Mouse (Mus musculus): ENCODE measurements around the gene Taar8c.
"Not testable (repeated sequence)": the region's sequence is repeated elsewhere in the genome, so short reads cannot be mapped to it uniquely, and the experiment has no call there.

Taar8c gene

DNA sequence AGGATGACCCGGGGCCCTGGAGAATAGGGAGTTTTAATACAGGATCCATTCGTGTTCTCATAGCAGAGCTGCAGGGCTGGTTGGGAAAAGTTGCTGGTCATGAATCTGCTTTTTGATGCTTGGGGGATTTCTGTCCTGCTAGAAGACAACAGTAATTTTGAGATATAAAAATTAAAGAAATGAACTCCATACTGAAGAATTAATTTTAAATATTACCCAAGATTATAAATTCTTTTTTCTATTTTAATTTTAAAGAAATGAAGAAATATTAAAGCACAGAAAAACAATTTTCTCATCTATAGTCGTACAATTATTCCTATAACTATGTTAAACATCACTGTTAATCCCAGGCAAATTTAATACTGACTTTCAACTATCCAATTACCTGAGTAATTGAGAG, at the start of gene Taar8c:
TSS of gene Taar8c (minus strand) at position 101 of the 400 bp plus-strand sequence.
- not testable (repeated sequence) for DNase-seq (ENCODE audit: low spot score)

DNA sequence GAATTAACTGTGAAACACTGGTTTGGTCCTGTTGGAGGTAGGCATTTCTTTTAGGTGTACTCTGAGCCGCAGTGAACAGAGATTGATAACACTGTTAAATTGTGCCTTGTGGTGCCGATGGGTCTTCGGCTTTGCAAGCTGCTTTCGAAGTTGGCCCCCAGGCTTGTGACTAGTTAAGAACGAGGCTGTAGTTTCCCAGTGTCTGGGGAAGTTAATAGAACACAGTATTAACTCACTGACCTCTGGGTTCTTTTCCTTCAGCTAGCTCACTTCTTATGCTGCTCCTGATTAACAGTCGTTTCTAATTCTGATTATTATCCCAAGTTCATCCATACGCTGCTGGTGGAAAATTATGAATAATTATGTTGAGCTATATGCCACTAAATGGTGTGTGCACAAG, 48.4 kb upstream of the Taar8c start:
- no peak for DNase-seq (ENCODE audit: low spot score)

DNA sequence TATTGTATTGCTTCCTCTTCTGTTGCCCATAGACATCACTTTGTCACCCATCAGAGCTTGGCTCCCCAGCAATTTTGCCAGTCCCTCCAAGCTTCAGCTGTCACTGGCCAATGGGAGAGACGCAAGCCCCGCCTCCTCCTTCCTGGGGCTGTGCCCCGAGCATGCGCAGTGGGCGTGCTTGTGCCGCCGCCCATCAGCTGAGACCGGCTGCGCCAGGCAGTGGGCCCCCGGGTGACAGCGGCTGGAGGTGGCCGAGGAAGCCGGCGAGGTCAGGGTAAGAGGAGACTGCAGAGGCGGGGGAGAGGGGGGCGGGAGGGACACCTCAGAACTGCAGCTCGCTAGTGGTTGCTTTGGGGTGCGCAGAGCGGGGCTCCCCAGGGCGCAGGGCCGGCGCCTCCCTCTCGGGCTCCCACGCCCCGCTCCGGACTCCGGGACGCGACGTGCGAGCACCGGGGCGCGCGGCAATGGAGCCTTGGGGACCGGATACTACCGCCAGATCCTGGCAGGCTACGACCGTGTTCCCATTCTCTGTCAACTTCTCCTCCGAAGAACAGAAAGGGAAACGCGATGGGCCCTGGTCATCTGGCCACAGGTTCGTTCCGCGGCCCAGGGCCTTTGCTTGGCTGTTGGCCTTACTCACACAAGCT, 47.5 kb upstream of the Taar8c start, which contains the start of gene Stx7:
TSS of gene Stx7 (plus strand) at position 168 of the 647 bp plus-strand sequence.
- peak; percentile 96 for DNase-seq (ENCODE audit: low spot score)

DNA sequence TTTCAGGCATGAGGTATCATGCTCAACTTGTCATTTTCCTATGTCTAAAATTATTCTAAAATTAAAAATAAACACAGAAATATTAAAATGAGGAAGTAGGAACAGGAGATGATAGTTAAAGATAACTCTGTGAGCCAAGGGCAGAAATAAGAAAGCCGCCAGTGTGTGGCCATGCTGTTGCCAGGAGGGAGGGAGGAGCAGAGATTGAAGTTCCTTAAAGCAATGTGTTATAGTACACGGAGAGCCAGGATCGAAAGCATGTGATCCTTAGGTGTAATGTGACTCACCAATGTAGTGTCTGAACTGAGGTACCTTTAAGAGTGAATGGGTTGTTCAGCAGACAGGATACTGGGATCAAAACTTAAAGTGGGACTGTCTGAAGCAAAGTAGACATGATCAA, 41.0 kb upstream of the Taar8c start:
- no peak for DNase-seq (ENCODE audit: low spot score)

DNA sequence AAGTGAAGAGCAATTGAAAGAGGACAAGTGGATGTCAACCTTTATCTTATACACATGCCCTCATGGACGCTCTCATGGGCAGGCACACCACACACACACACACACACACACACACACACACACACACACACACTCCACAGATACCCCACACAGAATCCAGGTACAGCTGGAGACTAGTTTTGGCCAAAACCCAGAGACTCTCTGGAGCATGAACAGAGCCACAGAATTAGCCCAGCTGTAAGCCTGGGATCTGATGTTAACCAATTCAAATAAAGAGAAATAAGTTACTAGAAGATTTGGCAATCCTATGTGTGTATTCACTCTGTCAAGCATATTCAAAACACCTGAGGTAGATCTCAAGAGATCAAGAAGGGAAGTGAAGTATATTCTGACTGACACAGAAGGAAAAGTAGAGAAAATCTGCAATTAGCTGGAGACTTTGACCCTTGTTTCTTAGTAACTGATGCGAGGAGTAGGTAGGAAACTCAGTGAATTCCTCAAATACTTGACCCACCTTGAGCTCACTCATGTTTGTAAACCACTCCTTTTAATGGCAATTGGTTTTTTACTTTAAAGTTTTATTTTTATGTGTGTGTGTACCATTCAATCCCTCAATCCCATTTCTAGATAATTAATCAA, 37.0 kb upstream of the Taar8c start:
- no peak for DNase-seq (ENCODE audit: low spot score)

DNA sequence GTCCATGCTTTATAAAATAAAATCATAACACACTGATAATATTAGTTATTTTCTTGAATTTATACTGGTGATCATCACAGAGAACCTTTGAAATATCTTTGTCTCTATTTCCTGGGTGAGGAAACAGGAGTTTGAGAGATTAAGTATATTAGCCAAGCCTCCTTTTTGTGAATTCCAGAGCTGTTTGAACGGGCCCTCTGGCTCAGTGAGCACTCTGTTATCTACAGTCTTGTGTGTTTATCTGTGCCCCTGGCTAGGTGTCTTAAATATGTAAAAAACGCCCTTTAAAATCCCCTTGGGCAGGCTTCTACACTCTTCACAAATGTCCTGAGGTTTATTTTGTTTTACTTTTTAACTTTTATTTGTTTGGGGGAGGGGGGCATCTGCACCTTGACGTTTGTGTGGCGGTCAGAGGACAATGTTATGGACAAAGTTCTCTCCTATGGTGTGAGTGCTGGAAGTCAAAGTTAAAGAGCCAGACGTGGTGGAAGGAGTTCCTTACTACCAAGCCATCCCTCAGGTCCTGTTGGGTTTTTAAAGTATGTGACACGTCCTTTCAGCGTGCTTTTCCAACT, 32.4 kb upstream of the Taar8c start:
- no peak for DNase-seq (ENCODE audit: low spot score)

DNA sequence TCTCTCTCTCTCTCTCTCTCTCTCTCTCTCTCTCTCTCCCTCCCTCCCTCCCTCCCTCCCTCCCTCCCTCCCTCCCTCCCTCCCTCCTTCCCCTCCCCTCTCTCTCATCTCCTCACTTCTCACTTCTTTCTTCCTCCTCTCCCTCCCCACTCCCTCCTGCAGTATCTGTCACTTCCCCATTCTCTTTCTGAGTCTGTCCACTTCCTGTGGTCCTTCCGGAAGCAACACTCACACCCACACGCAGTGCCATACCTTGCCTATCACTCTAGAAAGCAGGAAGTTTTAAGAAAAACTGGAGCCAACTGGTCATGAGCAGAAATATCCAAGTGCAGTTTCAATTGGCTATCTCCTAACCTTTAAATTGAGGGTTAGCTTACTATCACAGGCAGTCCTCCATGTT, 31.4 kb upstream of the Taar8c start:
- no peak for DNase-seq (ENCODE audit: low spot score)

DNA sequence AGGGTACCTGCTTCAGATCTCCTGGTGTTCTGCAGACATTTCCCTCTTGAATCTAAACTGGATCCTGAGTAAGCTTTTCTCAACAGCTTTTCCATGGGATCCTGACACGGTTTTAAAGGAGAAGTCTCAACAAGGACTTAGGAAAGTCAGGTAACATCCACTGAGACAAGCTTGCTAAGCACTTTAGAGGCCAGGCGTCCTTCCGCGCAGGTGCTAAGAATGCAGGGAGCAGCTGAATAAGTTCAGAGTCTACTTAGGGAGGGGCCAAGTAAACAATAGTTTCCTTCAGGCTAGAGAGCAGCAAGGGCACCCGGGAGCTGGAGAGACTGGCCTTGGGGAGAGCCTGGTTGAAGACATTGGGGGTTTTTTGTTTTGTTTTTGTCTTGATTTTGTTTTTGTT, 30.6 kb upstream of the Taar8c start:
- DNase-seq (ENCODE audit: low spot score): no peak

DNA sequence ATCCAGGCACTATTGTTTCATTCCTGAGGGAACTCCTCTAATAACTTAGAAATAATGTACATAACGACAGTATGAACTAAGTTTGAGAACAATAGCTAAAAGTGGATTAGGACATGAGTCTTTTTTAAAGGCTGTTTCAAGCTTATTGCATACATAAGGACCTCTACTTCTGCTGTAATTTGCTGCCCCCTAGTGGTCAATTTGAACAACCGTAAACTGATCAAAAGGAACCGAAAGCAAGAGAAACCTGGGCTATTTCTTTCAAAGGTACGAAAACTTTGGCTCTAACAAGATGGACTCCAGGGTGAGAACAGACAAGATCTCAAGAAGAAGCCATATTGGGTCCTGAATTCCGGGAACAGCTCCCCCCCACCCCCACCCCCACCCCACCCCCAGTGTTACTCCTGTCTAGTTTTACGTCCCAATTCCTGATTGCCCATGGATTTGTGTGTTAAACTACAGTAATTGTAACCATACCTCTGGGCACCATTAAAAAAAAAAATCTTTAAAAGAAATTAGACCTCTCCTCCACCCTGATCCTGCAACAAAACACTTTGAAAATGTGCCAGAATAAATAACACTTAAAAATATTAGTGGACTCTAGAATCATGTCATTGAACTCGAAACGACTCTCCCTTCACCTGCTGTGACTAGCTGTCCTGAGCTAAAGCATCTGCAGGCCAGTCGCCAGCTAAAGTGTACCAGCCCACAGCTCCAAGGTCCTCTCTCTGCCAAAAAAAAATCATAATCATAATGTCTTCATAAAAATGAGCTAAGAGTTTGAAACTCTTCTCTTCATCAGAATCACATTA, 29.9 kb upstream of the Taar8c start:
- DNase-seq (ENCODE audit: low spot score): peak; percentile 92

DNA sequence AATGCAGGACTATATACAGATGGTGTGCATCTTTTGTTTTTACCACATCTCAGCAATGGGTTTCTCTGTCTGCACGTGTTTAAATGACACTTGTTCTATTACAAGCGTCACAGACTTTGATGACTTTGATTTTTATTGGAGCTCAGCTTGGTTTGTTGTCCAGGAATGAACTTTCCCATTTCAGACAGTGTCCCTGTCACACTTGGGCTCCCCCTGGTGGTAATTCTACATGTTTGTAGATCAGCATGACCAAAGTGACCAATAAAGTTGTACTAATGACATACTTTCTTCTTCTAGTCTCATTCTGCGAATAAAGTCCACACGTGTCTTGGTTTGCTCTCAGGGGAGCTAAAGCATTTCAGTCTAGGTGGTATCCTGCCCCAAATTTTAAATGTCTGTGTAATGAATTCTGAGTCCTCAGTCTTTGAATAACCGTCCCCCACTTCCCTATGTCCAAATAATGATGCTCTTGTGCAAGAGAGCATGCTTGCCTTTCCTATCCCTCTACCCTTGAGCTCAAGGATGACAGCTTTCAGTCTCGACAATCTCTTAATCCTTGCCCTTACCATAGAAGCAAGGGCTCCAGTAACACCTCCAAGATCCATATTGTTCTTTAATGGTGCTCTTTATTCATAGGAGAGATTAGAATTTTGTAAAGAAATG, 9.5 kb upstream of the Taar8c start:
- peak; percentile 85 for DNase-seq (ENCODE audit: low spot score)

DNA sequence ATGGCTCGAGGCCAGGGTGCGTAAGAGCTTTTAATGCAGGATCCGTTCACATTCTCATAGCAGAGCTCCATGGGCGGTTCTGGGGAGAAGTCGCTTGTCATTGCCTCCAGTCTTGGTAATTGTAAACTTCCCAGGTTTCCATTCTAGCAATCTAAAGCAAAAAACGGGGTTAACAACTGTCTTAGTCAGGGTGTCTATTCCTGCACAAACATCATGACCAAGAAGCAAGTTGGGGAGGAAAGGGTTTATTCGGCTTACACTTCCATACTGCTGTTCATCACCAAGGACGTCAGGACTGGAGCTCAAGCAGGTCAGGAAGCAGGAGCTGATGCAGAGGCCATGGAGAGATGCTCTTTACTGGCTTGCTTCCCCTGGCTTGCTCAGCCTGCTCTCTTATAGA, 7.7 kb upstream of the Taar8c start, which contains the start of gene Taar9:
TSS of gene Taar9 (minus strand) at position 101 of the 400 bp plus-strand sequence.
- DNase-seq (ENCODE audit: low spot score): not testable (repeated sequence)

DNA sequence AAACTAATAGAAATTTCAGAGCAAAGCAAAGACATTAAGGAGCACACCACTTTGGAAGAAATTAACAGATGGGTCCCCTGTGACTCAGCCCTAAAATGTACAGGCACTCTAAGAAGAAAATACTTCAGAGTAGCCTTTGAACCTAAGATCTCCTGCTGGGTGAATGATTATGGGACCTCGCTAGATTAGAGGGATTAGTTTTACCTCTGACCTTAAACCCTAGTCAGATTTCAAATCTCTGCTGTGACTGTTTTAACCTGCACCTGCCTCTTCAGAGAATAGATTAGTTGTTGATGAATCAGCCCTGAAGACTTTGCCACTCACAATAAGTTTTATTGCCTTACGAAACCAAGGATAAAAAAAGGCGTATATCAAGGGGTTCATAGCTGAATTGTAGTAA, 6.5 kb upstream of the Taar8c start:
- DNase-seq (ENCODE audit: low spot score): no peak

DNA sequence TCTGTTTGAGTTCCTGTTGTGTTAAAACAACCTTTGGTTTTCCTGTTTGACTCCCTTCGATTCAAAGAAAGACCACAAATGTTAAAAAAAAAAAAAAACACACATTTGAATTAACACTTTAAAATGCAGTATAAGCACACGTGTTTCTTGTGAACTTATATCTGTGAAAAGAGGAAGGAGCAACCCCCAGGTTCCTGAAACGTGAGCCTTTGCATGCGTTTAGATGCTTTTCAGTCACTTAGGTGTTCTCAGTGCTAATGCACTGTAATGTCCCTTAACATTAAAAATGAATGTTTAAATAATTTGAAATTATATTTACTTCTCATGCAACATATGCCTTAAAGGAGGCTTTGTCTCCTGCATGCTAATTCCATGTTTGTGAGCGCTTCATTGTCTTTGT, 6.0 kb upstream of the Taar8c start:
- no peak for DNase-seq (ENCODE audit: low spot score)

DNA sequence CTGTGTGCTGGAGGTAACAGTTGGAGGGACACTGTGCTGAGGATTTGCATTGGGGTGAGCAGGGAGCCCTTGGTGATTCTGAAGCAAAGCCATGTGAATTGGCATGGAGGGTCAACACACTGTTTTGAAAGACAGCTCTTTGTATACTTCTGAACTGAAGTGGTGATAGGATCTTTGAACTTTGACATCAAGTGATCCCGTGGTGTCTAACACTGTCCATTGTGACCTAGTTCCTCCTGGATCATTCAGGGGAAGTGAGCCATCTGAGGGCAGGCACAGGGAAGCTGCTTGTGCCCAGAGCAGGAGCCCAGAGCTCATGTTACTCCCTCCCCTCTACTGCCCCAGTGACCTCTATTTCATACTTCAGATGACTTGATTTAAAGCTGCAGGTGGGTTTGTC, 1.6 kb upstream of the Taar8c start:
- not testable (repeated sequence) for DNase-seq (ENCODE audit: low spot score)

DNA sequence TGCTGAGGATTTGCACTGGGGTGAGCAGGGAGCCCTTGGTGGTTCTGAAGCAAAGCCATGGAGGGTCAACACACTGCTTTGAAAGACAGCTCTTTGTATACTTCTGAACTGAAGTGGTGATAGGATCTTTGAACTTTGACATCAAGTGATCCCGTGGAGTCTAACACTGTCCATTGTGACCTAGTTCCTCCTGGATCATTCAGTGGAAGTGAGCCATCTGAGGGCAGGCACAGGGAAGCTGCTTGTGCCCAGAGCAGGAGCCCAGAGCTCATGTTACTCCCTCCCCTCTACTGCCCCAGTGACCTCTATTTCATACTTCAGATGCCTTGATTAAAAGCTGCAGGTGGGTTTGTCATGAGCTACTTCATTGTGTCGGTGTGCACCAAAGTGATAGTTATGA, 4.7 kb downstream of the Taar8c start:
- not testable (repeated sequence) for DNase-seq (ENCODE audit: low spot score)

DNA sequence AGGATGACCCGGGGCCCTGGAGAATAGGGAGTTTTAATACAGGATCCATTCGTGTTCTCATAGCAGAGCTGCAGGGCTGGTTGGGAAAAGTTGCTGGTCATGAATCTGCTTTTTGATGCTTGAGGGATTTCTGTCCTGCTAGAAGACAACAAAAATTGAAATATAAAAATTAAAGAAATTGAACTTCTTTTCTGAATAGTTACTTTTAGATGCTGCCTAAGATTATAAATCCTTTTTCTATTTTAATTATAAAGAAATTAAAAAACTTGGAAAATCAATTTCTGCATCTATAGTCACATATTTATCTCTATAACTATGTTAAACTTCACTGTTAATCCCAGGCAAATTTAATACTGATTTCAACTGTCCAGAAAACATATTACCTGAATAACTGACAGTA, 9.5 kb downstream of the Taar8c start, which contains the start of gene Taar8b:
TSS of gene Taar8b (minus strand) at position 101 of the 400 bp plus-strand sequence.
- no peak for DNase-seq (ENCODE audit: low spot score)

DNA sequence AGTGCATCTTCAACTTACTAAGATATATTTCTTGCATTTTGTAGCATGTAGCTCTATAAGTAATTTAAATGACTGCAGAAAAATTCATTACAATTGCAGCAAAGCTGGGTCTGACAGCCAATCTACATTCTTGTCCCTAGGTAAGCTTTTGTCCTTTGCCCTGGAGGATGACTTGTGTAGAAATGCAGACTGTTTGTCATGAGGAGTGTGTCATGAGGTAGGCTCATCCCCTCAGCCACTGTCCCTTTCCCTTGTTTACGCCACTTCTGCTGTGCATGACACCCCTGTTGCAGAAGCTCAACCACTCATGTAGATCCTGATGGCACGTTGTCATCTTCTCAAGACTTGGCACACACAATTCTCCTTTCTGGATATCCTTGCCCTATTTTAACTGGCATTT, 14.5 kb downstream of the Taar8c start:
- no peak for DNase-seq (ENCODE audit: low spot score)

DNA sequence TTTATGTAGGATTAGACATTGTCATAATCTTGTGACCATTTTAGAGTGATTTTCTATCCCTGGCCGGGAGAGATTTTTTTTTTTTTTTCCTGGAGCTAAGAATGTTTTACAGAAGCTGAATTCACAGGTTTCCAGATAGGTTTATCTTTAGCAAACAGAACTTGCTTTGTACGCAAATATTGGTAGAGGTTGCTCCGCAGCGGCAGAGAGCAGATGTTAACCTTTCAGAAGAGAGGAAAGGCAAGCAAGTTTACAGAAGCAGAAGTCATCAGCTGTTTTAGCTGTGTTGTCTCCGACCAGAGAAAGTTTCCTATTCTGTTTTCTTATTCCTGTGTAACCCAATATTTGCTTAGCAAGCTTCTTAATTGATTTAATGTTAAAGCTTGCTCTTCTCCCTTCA, 15.2 kb downstream of the Taar8c start:
- DNase-seq (ENCODE audit: low spot score): no peak

DNA sequence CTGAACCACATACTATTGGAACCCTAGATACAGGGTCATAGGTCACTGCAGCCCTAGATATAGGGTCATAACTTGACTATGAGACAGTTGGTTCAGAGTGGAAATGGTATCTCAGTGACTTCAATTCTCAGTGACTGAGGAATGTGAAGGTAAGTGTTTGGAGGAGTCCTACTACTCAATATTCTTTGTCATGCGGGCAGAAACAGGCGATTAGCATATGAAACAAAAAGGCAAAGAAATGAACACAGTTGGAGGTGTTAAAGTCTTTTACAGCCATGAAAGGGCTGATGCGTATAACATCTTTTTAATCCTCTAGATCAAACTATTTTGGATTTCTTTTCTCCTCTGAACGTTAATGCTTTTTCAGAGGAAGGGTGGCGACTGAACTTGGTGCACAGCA, 15.8 kb downstream of the Taar8c start:
- no peak for DNase-seq (ENCODE audit: low spot score)

DNA sequence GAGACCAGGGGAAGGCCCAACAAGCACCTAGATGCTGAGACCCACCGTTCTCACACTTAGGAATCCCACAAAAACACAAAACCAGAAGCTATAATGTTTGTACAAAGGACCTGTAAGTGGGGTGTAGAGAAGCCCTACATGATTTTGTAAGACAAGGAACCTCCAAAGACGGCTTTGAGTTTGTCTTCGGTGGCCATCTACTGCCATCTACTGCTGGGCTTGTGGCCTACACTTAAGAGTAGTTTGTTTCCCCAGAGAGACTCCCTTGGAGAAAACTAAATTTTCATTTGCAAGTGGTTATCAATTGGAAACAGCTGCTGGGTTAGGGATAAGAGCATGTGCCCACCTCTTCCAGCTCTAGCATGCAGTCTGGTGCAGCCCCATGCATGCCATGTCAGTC, 21.5 kb downstream of the Taar8c start:
- DNase-seq (ENCODE audit: low spot score): peak; percentile 61

DNA sequence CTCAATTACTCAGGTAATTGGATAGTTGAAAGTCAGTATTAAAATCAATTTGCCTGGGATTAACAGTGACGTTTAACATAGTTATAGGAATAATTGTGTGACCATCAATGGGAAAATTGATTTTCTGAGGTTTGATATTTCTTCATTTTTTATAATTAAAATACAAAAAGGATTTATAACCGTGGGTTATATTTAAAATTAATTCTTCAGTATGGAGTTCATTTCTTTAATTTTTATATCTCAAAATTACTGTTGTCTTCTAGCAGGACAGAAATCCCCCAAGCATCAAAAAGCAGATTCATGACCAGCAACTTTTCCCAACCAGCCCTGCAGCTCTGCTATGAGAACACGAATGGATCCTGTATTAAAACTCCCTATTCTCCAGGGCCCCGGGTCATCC, 25.5 kb downstream of the Taar8c start, which contains the start of gene Taar8a:
TSS of gene Taar8a (plus strand) at position 301 of the 400 bp plus-strand sequence.
- not testable (repeated sequence) for DNase-seq (ENCODE audit: low spot score)

DNA sequence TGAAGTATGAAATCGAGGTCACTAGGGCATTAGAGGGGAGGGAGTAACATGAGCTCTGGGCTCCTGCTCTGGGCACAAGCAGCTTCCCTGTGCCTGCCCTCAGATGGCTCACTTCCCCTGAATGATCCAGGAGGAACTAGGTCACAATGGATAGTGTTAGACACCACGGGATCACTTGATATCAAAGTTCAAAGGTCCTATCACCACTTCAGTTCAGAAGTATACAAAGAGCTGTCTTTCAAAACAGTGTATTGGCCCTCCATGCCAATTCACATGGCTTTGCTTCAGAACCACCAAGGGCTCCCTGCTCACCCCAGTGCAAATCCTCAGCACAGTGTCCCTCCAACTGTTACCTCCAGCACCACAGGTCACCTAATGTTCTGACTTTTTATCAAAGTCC, 27.0 kb downstream of the Taar8c start:
- not testable (repeated sequence) for DNase-seq (ENCODE audit: low spot score)
